Mouse (Mus musculus) olfactory bulb, adult 2 months (tissue): Measurements from ENCODE around the gene Gabra1. TPM values are rescaled to one million over a fixed set of nuclear protein-coding genes. Genes with fewer than 3 reads are reported as not detected.

Experiments
- H3K27ac ChIP-seq: fragments of 200-500 bp; 2 replicates; pipeline ENCODE4 v1.5.1; 2012; ENCODE audit warnings: low read depth, low read length; ENCODE audit not compliant: insufficient read depth
- H3K4me1 ChIP-seq: fragments of 200-500 bp; 2 replicates; pipeline ENCODE4 v1.6.1; 2012; ENCODE audit warnings: low read length; ENCODE audit not compliant: control insufficient read depth, insufficient read depth
- H3K4me3 ChIP-seq: fragments of 200-500 bp; 2 replicates; pipeline ENCODE4 v1.5.1; 2012; ENCODE audit warnings: mild to moderate bottlenecking, low read depth, low read length, moderate library complexity; ENCODE audit not compliant: insufficient read depth
- CTCF ChIP-seq: fragments of 200-500 bp; IDR thresholded peaks from 2 replicates; pipeline ENCODE4 v1.5.1; 2012; ENCODE audit warnings: low read depth, mild to moderate bottlenecking, low read length, moderate library complexity; ENCODE audit not compliant: insufficient read depth
- POLR2A ChIP-seq: fragments of 200-500 bp; IDR thresholded peaks from 2 replicates; pipeline ENCODE4 v1.6.1; 2012; ENCODE audit warnings: mild to moderate bottlenecking, low read depth, low read length, moderate library complexity; ENCODE audit not compliant: insufficient read depth
- WGBS: fragments of 180-500 bp; shearing (Covaris S2); methylation state at CpG from one replicate; pipeline ENCODE4 v1.1.7; 2018; 5-methylcytosine and 5-hydroxymethylcytosine counted together
- polyA plus RNA-seq: library from polyadenylated mRNA; stranded (reverse); fragments of >200 nt; gene quantifications from 2 replicates; pipeline ENCODE4 v1.2.4, GENCODE M21; 2012; ENCODE audit warnings: low replicate concordance; ENCODE audit not compliant: missing spikeins, insufficient read depth, insufficient read length

Gene Gabra1
- polyA plus RNA-seq, 1 experiment, result not detected

DNA sequence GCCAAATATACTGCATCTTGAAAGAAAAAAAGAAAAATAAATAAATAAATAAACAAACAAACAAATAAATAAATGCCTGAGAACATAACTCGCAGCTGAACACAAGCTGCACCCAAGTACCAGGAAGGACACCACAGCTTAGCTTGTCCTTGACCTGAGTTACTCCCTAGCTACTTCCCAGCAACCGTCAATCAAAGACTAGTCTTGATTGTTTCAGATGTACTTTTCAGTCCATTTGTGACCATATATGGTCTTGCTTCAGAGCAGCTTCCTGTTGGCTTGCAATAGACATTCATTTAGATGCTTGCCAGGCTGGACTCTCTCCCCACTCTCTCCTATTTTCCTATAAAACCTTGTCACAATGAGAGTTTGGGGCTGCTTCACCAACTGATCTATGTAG lies 87.2 kb downstream of the Gabra1 start:
- Histone ChIP-seq H3K4me3 (no peak overlapping the region), H3K27ac (no peak overlapping the region), H3K4me1 (no peaks in the 10 kb centered on the region)
- 68% methylated on average over 2 of the region's 2 CpGs for WGBS
- no peak for TF ChIP-seq POLR2A
- no peak for TF ChIP-seq CTCF

Other genes starting within 250 kb of the Gabra1 start
- gene Gabrg2, start 182.1 kb downstream of the Gabra1 start, polyA plus RNA-seq, result not detected in 2 replicates
- gene Gabra6, start 138.1 kb upstream of the Gabra1 start, polyA plus RNA-seq, result not detected in 2 replicates
- not detected in 2 replicates for gene Gabrb2, start 236.8 kb upstream of the Gabra1 start, polyA plus RNA-seq